Mouse (Mus musculus) liver, embryonic 14.5 days (tissue): ENCODE data around the gene Il10. TPM values are rescaled to one million over a fixed set of nuclear protein-coding genes. Genes with fewer than 3 reads are reported as not detected.

Experiments used
- ATAC-seq: fragments of 200-750 bp; cut with Nextera tagmentation; 2 replicates; pipeline ENCODE4 v1.8.0; 2017; ENCODE audit warnings: moderate number of reproducible peaks, mild to moderate bottlenecking, moderate library complexity; ENCODE audit not compliant: insufficient read depth
- DNase-seq, 3 experiments: peaks; one replicate each; pipeline ENCODE4 v3.0.0-alpha.2; 2012 to 2013; ENCODE audit warnings: low read depth in 3 of 3, low spot score in 3 of 3
- H3K27ac ChIP-seq: fragments of 300-500 bp; sonication (generic); 2 replicates; pipeline ENCODE4 v1.5.1; 2014; ENCODE audit warnings: moderate library complexity, mild to moderate bottlenecking, control low read depth, inconsistent platforms
- H3K27me3 ChIP-seq: fragments of 300-500 bp; sonication (generic); 2 replicates; pipeline ENCODE4 v1.6.1; 2014; ENCODE audit warnings: mild to moderate bottlenecking, low read length, moderate library complexity; ENCODE audit not compliant: control insufficient read depth, insufficient read depth
- H3K36me3 ChIP-seq: fragments of 300-500 bp; sonication (generic); replicated peaks from 2 replicates; pipeline ENCODE4 v1.6.1; 2014; ENCODE audit warnings: low read depth; ENCODE audit not compliant: control insufficient read depth, insufficient read depth
- H3K4me1 ChIP-seq, 2 experiments: fragments of 200-500 bp in 1 of 2; fragments of 300-500 bp in 1 of 2; sonication (generic) in 1 of 2; replicated peaks; 2 replicates each; pipeline ENCODE4 v1.6.1; 2012 to 2014; ENCODE audit warnings: antibody characterized with exemption in 1 of 2, inconsistent platforms in 1 of 2, low read length in 1 of 2; ENCODE audit not compliant: control insufficient read depth in 2 of 2, insufficient read depth in 2 of 2
- H3K4me2 ChIP-seq: fragments of 300-500 bp; sonication (generic); 2 replicates; pipeline ENCODE4 v1.6.1; 2014; ENCODE audit warnings: low read depth, mild to moderate bottlenecking, control low read depth, moderate library complexity
- H3K4me3 ChIP-seq, 2 experiments: fragments of 200-500 bp in 1 of 2; fragments of 300-500 bp in 1 of 2; sonication (generic) in 1 of 2; 2 replicates each; pipeline ENCODE4 v1.5.1; 2012 to 2014; ENCODE audit warnings: low read depth in 2 of 2, low read length in 2 of 2, mild to moderate bottlenecking in 2 of 2, control low read depth in 1 of 2, inconsistent platforms in 1 of 2, moderate library complexity in 1 of 2; ENCODE audit not compliant: insufficient read depth in 1 of 2
- H3K9ac ChIP-seq: fragments of 300-500 bp; sonication (generic); replicated peaks from 2 replicates; pipeline ENCODE4 v1.6.1; 2014; ENCODE audit warnings: mild to moderate bottlenecking, control low read depth, moderate library complexity
- H3K9me3 ChIP-seq: fragments of 300-500 bp; sonication (generic); 2 replicates; pipeline ENCODE4 v1.6.1; 2016; ENCODE audit warnings: low read length, mixed read lengths; ENCODE audit not compliant: control insufficient read depth
- CTCF ChIP-seq: IDR thresholded peaks from 2 replicates; pipeline ENCODE4 v1.5.1; 2016; ENCODE audit warnings: antibody characterized with exemption, low read depth, control low read depth
- EP300 ChIP-seq: IDR thresholded peaks from 2 replicates; pipeline ENCODE4 v1.6.1; 2016; ENCODE audit warnings: antibody characterized with exemption, low read depth
- WGBS: fragments of 180-500 bp; shearing (Covaris S2); extraction: QIAGEN DNeasy Blood & Tissue Kit; methylation state at CpG from one replicate; pipeline ENCODE4 v1.1.7; 2014; ENCODE audit not compliant: insufficient replicate concordance; 5-methylcytosine and 5-hydroxymethylcytosine counted together
- polyA plus RNA-seq, 2 experiments: library from polyadenylated mRNA; depleted of rRNA in 1 of 2; stranded (reverse) in 1 of 2; unstranded in 1 of 2; fragments of >200 nt; fragmentation: Nextera tagmentation in 1 of 2; extraction: Ambion mirVana in 1 of 2; gene quantifications; 2 replicates each; pipeline versions ENCODE4 v1.2.1 to v1.2.3; 2012 to 2014

The Il10 gene
- polyA plus RNA-seq, 2 experiments, result 0.03 TPM; not detected in 1

GRCm38 (mm10) chr1:131051073-131051472 is 31.4 kb downstream of the Il10 start:
- Histone ChIP-seq H3K9ac (no peak overlapping the region), H3K27me3 (no peaks in the 10 kb centered on the region), H3K4me1 (no peaks in the 10 kb centered on the region; a peak in 1 of 4 replicates), H3K27ac (no peak overlapping the region), H3K36me3 (no peaks in the 10 kb centered on the region), H3K4me2 (no peak overlapping the region), H3K9me3 (no peaks in the 10 kb centered on the region), H3K4me3 (no peak overlapping the region)
- ATAC-seq (no peak), DNase-seq (no peak)
- no peak for TF ChIP-seq EP300
- no peak for TF ChIP-seq CTCF
- 55% methylated on average over 7 of the region's 7 CpGs for WGBS

- DNase-seq (peak in 2 of 3 experiments; percentile 49 to 58), ATAC-seq (peak; percentile 38; the same call in 1 of the 2 replicates)
- H3K9ac ChIP-seq, result no peak overlapping the region
- H3K4me1 ChIP-seq, result no peaks in the 10 kb centered on the region; a peak in 1 of 4 replicates
- TF ChIP-seq CTCF (peak; percentile 76), EP300 (no peak)
- H3K36me3 ChIP-seq, result no peaks in the 10 kb centered on the region
- H3K27ac ChIP-seq, result no peak overlapping the region
- H3K27me3 ChIP-seq, result no peaks in the 10 kb centered on the region
- H3K9me3 ChIP-seq, result no peaks in the 10 kb centered on the region
- WGBS, result 18% methylated on average over 8 of the region's 8 CpGs
- no peak overlapping the region for H3K4me3 ChIP-seq
- H3K4me2 ChIP-seq, result no peak overlapping the region
These were observed 33.6 kb downstream of the Il10 start for GRCm38 (mm10) chr1:131053239-131053638.

GRCm38 (mm10) chr1:131053656-131054055 is 34.0 kb downstream of the Il10 start:
- H3K4me1 ChIP-seq, result no peaks in the 10 kb centered on the region; a peak in 1 of 4 replicates
- no peak for DNase-seq
- H3K9ac ChIP-seq, result no peak overlapping the region
- H3K27me3 ChIP-seq, result no peaks in the 10 kb centered on the region
- no peaks in the 10 kb centered on the region for H3K36me3 ChIP-seq
- peak; percentile 24; the same call in 1 of the 2 replicates for ATAC-seq
- WGBS, result 56% methylated on average over 4 of the region's 4 CpGs
- H3K9me3 ChIP-seq, result no peaks in the 10 kb centered on the region
- H3K4me2 ChIP-seq, result no peak overlapping the region
- TF ChIP-seq CTCF, result no peak
- TF ChIP-seq EP300, result no peak
- H3K4me3 ChIP-seq, result no peak overlapping the region
- H3K27ac ChIP-seq, result no peak overlapping the region

GRCm38 (mm10) chr1:131054251-131054650 is 34.6 kb downstream of the Il10 start:
- no peak for DNase-seq
- no peak overlapping the region for H3K4me2 ChIP-seq
- 69% methylated on average over 4 of the region's 4 CpGs for WGBS
- H3K36me3 ChIP-seq, result no peaks in the 10 kb centered on the region
- H3K27me3 ChIP-seq, result no peaks in the 10 kb centered on the region
- no peaks in the 10 kb centered on the region; a peak in 1 of 4 replicates for H3K4me1 ChIP-seq
- no peaks in the 10 kb centered on the region for H3K9me3 ChIP-seq
- ATAC-seq, result no peak
- no peak overlapping the region for H3K9ac ChIP-seq
- H3K27ac ChIP-seq, result no peak overlapping the region
- TF ChIP-seq CTCF, result no peak
- TF ChIP-seq EP300, result no peak
- no peak overlapping the region for H3K4me3 ChIP-seq

- Histone ChIP-seq H3K9me3 (no peaks in the 10 kb centered on the region), H3K36me3 (no peaks in the 10 kb centered on the region), H3K4me1 (peaks cover 10 to 19% of the 10 kb centered on the region in 2 experiments), H3K27ac (no peak overlapping the region), H3K27me3 (no peaks in the 10 kb centered on the region), H3K4me2 (no peak overlapping the region), H3K4me3 (no peak overlapping the region), H3K9ac (no peak overlapping the region)
- DNase-seq (no peak), ATAC-seq (no peak)
- TF ChIP-seq CTCF (no peak), EP300 (no peak)
- WGBS, result 75% methylated on average over 7 of the region's 7 CpGs
These were observed 38.8 kb downstream of the Il10 start for GRCm38 (mm10) chr1:131058431-131058830.
